Mouse (Mus musculus) heart, postnatal 0 days (tissue): Measurements from ENCODE around the gene Rai14.

Experiments used
- CTCF ChIP-seq: IDR thresholded peaks from 2 replicates; pipeline ENCODE4 v1.5.1; 2016; ENCODE audit warnings: antibody characterized with exemption, control low read depth, low read depth
- EP300 ChIP-seq: IDR thresholded peaks from 2 replicates; pipeline ENCODE4 v1.6.1; 2016; ENCODE audit warnings: antibody characterized with exemption, low read depth

- TF ChIP-seq CTCF (no peak), EP300 (no peak)
Measured at GRCm38 (mm10) chr15:10608508-10609098, 105.8 kb downstream of the Rai14 start.
